Mouse (Mus musculus): ENCODE data around the gene Chchd10. TPM values are rescaled to one million over a fixed set of nuclear protein-coding genes. Genes with fewer than 3 reads are reported as not detected.

Gene Chchd10
- polyA plus RNA-seq, 1 experiment from 2014 or later, result 32.7 TPM

- no peak for DNase-seq (ENCODE audit: low spot score)
- Histone ChIP-seq H3K27ac (ENCODE audit: low read depth, low read length) (no peak within 1 kb of the TSS), H3K9ac (ENCODE audit: low read length) (no peak within 1 kb of the TSS), H3K4me3 (ENCODE audit: low read depth, low read length) (no peak within 1 kb of the TSS), H3K36me3 (ENCODE audit: control insufficient read depth, insufficient read depth, low read length) (no peaks in the 10 kb centered on the region), H3K4me2 (ENCODE audit: low read length) (no peak within 1 kb of the TSS), H3K9me3 (replicated peaks; ENCODE audit: control insufficient read depth, low read length) (no peaks in the 10 kb centered on the region), H3K27me3 (replicated peaks; ENCODE audit: control insufficient read depth, insufficient read depth, low read length) (no peaks in the 10 kb centered on the region), H3K4me1 (ENCODE audit: control insufficient read depth, insufficient read depth, low read length) (peaks cover 5% of the 10 kb centered on the region; the same call in 1 of the 2 replicates)
- ATAC-seq, result no peak
- WGBS, result 86% methylated on average over 15 of the region's 15 CpGs
Measured at GRCm38 (mm10) chr10:75942736-75943477, 10.0 kb downstream of the Chchd10 start, which contains the start of gene Vpreb3. TSS of gene Vpreb3 (plus strand) at chr10:75943057.

GRCm38 (mm10) chr10:75944066-75944772, 11.3 kb downstream of the Chchd10 start:
- WGBS, result 21% methylated on average over 11 of the region's 11 CpGs
- DNase-seq (ENCODE audit: low spot score), result peak; percentile 66
- H3K4me2 ChIP-seq (ENCODE audit: low read length), result no peak overlapping the region
- no peaks in the 10 kb centered on the region for H3K27me3 ChIP-seq (replicated peaks; ENCODE audit: control insufficient read depth, insufficient read depth, low read length)
- no peak overlapping the region for H3K27ac ChIP-seq (ENCODE audit: low read depth, low read length)
- ATAC-seq, result no peak; the same call in 1 of the 2 replicates
- H3K9me3 ChIP-seq (replicated peaks; ENCODE audit: control insufficient read depth, low read length), result no peaks in the 10 kb centered on the region
- H3K4me3 ChIP-seq (ENCODE audit: low read depth, low read length), result no peak overlapping the region
- no peaks in the 10 kb centered on the region for H3K36me3 ChIP-seq (ENCODE audit: control insufficient read depth, insufficient read depth, low read length)
- no peak overlapping the region for H3K9ac ChIP-seq (ENCODE audit: low read length)
- peaks cover 5% of the 10 kb centered on the region; the same call in 1 of the 2 replicates for H3K4me1 ChIP-seq (ENCODE audit: control insufficient read depth, insufficient read depth, low read length)

DNA sequence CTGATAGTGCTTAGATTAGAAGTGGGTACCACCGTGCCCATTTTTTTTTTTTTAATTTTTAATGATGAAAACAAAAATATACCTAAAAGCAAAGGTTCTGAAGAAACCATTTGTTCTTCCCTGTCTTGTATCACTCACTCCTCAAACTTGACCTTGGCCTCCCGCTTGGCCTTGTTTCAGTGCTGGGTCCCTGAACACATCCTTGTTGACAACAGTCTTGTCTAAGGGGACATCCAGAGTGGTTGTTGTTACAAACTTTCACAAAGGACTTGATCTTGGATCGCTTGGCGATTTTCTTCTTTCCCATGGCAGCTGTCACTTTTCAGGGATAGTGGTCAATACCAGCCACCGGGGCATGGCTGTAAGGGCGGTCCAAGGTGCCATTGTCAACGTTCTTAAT, 12.3 kb downstream of the Chchd10 start:
- Histone ChIP-seq H3K27me3 (replicated peaks; ENCODE audit: control insufficient read depth, insufficient read depth, low read length) (no peaks in the 10 kb centered on the region; the same call in 1 of the 2 replicates), H3K27ac (ENCODE audit: low read depth, low read length) (no peak overlapping the region), H3K36me3 (ENCODE audit: control insufficient read depth, insufficient read depth, low read length) (no peaks in the 10 kb centered on the region), H3K4me1 (ENCODE audit: control insufficient read depth, insufficient read depth, low read length) (peaks cover 5% of the 10 kb centered on the region; the same call in 1 of the 2 replicates), H3K4me2 (ENCODE audit: low read length) (no peak overlapping the region), H3K4me3 (ENCODE audit: low read depth, low read length) (no peak overlapping the region), H3K9me3 (replicated peaks; ENCODE audit: control insufficient read depth, low read length) (no peaks in the 10 kb centered on the region), H3K9ac (ENCODE audit: low read length) (no peak overlapping the region)
- no peak for ATAC-seq
- WGBS, result 93% methylated on average over 7 of the region's 7 CpGs
- DNase-seq (ENCODE audit: low spot score), result no peak

GRCm38 (mm10) chr10:75945896-75946295, 13.0 kb downstream of the Chchd10 start:
- H3K27me3 ChIP-seq (replicated peaks; ENCODE audit: control insufficient read depth, insufficient read depth, low read length), result no peaks in the 10 kb centered on the region; the same call in none of the 2 replicates
- H3K36me3 ChIP-seq (ENCODE audit: control insufficient read depth, insufficient read depth, low read length), result no peaks in the 10 kb centered on the region
- H3K27ac ChIP-seq (ENCODE audit: low read depth, low read length), result no peak overlapping the region
- H3K4me1 ChIP-seq (ENCODE audit: control insufficient read depth, insufficient read depth, low read length), result peaks cover 7% of the 10 kb centered on the region; the same call in 1 of the 2 replicates
- ATAC-seq (no peak), DNase-seq (ENCODE audit: low spot score) (no peak)
- H3K4me3 ChIP-seq (ENCODE audit: low read depth, low read length), result no peak overlapping the region
- H3K9ac ChIP-seq (ENCODE audit: low read length), result no peak overlapping the region
- H3K9me3 ChIP-seq (replicated peaks; ENCODE audit: control insufficient read depth, low read length), result no peaks in the 10 kb centered on the region
- 87% methylated on average over 7 of the region's 7 CpGs for WGBS
- no peak overlapping the region for H3K4me2 ChIP-seq (ENCODE audit: low read length)

DNA sequence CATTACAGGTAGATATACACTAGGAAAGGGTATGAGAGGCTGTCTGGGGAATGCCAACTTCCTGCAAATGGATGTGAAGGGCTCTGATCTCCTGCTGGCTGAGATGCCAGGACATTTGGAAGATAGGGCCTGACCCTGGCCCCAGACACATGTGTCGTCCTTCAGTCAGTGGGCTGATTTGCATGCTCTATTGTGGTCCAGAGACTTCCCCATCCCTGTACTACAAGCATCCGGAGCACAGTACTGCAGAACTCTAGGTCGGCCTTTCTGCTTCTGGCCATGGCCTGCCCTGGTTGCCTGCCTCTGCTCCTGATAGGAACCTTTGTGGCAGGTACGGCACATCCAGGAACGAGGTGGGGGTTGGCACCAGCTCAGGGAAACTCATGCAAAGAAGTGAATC, 15.1 kb downstream of the Chchd10 start:
- Histone ChIP-seq H3K27me3 (replicated peaks; ENCODE audit: control insufficient read depth, insufficient read depth, low read length) (no peaks in the 10 kb centered on the region; the same call in none of the 2 replicates), H3K9me3 (replicated peaks; ENCODE audit: control insufficient read depth, low read length) (no peaks in the 10 kb centered on the region), H3K36me3 (ENCODE audit: control insufficient read depth, insufficient read depth, low read length) (no peaks in the 10 kb centered on the region), H3K27ac (ENCODE audit: low read depth, low read length) (no peak overlapping the region), H3K4me2 (ENCODE audit: low read length) (no peak overlapping the region), H3K4me1 (ENCODE audit: control insufficient read depth, insufficient read depth, low read length) (peaks cover 12% of the 10 kb centered on the region; the same call in 1 of the 2 replicates), H3K9ac (ENCODE audit: low read length) (no peak overlapping the region), H3K4me3 (ENCODE audit: low read depth, low read length) (no peak overlapping the region)
- WGBS, result 81% methylated on average over 5 of the region's 5 CpGs
- ATAC-seq, result no peak
- no peak for DNase-seq (ENCODE audit: low spot score)

GRCm38 (mm10) chr10:75949053-75950045, 16.4 kb downstream of the Chchd10 start:
- DNase-seq (ENCODE audit: low spot score), result no peak
- H3K4me1 ChIP-seq (ENCODE audit: control insufficient read depth, insufficient read depth, low read length), result peaks cover 7% of the 10 kb centered on the region; the same call in 1 of the 2 replicates
- H3K36me3 ChIP-seq (ENCODE audit: control insufficient read depth, insufficient read depth, low read length), result no peaks in the 10 kb centered on the region
- no peak overlapping the region for H3K4me3 ChIP-seq (ENCODE audit: low read depth, low read length)
- H3K27me3 ChIP-seq (replicated peaks; ENCODE audit: control insufficient read depth, insufficient read depth, low read length), result no peaks in the 10 kb centered on the region; the same call in none of the 2 replicates
- no peak overlapping the region for H3K4me2 ChIP-seq (ENCODE audit: low read length)
- no peak for ATAC-seq
- 84% methylated on average over 22 of the region's 22 CpGs for WGBS
- H3K9ac ChIP-seq (ENCODE audit: low read length), result no peak overlapping the region
- H3K27ac ChIP-seq (ENCODE audit: low read depth, low read length), result no peak overlapping the region
- H3K9me3 ChIP-seq (replicated peaks; ENCODE audit: control insufficient read depth, low read length), result no peaks in the 10 kb centered on the region

DNA sequence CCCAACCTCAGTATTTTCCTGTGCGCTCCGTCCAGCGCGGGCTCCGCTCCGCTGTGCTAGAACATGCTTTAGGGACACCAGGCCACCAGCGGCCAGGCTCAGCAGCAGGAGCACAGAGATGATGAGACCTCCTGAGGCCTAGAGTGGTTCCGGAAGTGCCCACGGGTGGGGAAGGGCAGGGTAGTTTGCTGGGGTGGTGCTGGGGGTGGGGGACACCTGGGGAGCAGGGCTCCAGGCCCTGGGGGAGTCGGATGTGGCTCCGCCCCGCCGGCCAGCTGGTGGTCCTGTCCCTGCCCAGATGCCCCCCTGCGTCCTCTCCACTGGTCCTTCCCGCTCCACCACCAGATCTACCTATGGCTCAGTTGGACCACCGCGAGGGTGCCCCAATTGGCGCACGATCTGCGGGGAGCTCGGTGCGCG, 17.9 kb downstream of the Chchd10 start:
- WGBS, result 3% methylated on average over 23 of the region's 23 CpGs
- H3K9ac ChIP-seq (ENCODE audit: low read length), result peak overlapping the region; percentile 61
- DNase-seq (ENCODE audit: low spot score), result no peak
- no peaks in the 10 kb centered on the region for H3K36me3 ChIP-seq (ENCODE audit: control insufficient read depth, insufficient read depth, low read length)
- peaks cover 7% of the 10 kb centered on the region; the same call in 1 of the 2 replicates for H3K4me1 ChIP-seq (ENCODE audit: control insufficient read depth, insufficient read depth, low read length)
- H3K4me3 ChIP-seq (ENCODE audit: low read depth, low read length), result peak overlapping the region; percentile 34
- no peaks in the 10 kb centered on the region; the same call in none of the 2 replicates for H3K27me3 ChIP-seq (replicated peaks; ENCODE audit: control insufficient read depth, insufficient read depth, low read length)
- peak overlapping the region; percentile 71 for H3K4me2 ChIP-seq (ENCODE audit: low read length)
- peak; percentile 51 for ATAC-seq
- H3K9me3 ChIP-seq (replicated peaks; ENCODE audit: control insufficient read depth, low read length), result no peaks in the 10 kb centered on the region
- no peak overlapping the region for H3K27ac ChIP-seq (ENCODE audit: low read depth, low read length)

DNA sequence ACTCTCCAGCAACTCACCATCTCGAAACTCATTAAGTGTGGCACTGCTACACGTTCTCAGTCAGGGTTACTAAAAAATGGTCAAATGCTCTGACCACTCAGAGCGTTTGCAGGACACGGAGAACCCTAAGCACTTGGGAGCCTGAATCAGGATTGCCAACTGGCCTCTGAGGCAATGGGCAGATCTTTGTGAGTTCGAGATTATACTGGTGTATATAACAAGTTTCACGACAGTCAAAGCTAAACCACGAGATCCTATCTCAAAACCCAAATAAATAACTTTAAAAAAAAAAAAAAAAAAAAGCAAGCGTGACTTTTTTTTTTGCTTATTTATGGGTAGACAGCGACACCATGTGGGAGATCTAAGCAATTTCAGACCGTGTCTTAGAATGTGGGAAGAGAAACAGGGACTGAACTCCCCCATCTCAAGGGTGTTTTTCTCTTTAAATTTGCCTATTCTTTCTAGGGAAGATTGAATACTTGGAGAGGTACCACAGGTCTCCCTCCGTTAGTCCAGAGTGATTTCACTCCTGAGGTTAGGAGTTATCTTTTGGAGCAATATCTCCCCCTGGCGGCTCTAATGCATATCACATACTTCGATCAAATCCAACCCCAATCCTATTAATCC, 18.6 kb downstream of the Chchd10 start:
- peak overlapping the region; percentile 61 for H3K9ac ChIP-seq (ENCODE audit: low read length)
- no peak overlapping the region for H3K27ac ChIP-seq (ENCODE audit: low read depth, low read length)
- peak overlapping the region; percentile 71 for H3K4me2 ChIP-seq (ENCODE audit: low read length)
- H3K4me1 ChIP-seq (ENCODE audit: control insufficient read depth, insufficient read depth, low read length), result peaks cover 7% of the 10 kb centered on the region; the same call in 1 of the 2 replicates
- H3K36me3 ChIP-seq (ENCODE audit: control insufficient read depth, insufficient read depth, low read length), result no peaks in the 10 kb centered on the region
- DNase-seq (ENCODE audit: low spot score), result peak; percentile 78
- H3K9me3 ChIP-seq (replicated peaks; ENCODE audit: control insufficient read depth, low read length), result no peaks in the 10 kb centered on the region
- peak; percentile 43; the same call in 1 of the 2 replicates for ATAC-seq
- H3K27me3 ChIP-seq (replicated peaks; ENCODE audit: control insufficient read depth, insufficient read depth, low read length), result no peaks in the 10 kb centered on the region; the same call in none of the 2 replicates
- 4% methylated on average over 13 of the region's 13 CpGs for WGBS
- H3K4me3 ChIP-seq (ENCODE audit: low read depth, low read length), result peak overlapping the region; percentile 34

All from forebrain, embryonic 14.5 days (tissue).